Mouse (Mus musculus): ENCODE measurements at regions not wholly inside any gene's neighbourhood (a gene's known extent, or its start where the extent isn't known, plus 50 kb on each side); places are given as distances from the start of the nearest gene placed in this dataset.
A peak's percentile ranks its signal among the peaks of the same experiment; 100 is the strongest.

DNA sequence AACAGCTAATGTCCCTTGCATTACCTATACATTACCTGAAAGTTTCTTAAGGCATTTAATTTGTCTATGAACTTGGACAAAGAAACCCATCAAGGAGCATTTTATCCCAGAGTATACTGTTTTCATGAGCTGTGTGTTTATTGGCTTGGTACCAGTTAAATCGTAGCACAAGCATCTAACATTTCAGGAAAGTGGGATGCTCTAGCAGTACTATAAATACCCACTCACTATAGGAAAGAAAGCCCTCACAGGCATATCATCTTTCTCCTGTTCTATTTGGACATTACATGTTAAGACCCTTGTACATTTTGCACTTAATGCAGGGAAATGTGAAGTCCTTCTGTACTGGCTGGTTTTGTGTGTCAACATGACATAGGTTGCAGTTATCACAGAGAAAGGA lies 163.9 kb downstream of the Ptprc start:
- DNase-seq (ENCODE audit: low read depth) = no peak

DNA sequence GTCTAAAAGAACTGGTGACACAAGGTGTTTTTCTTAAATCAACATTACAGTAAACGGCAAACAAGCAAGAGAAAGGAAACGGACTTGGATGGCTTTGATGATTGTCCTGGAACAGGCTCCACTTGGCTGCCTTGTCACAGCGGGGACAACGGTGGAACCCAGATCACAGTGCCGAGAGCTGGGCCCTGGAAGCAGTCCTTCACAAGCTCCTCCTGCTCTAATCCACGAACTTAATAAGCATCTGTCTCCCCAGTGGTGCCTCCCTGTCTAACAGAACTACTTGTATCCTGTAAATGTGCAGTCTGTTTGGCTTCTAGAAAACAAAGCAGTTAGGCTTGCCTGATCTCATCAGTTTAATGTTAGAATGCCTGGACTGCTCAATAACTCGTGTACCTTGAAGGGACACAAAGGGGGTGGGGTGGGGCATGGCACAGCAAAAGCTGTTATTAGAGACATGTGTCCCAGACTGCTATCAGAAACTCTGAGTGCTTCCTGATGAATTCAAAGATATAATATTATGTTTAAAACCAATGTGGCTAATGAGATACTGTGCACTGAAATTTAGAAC lies 164.5 kb downstream of the Ptprc start:
- DNase-seq (ENCODE audit: low read depth) = no peak

DNA sequence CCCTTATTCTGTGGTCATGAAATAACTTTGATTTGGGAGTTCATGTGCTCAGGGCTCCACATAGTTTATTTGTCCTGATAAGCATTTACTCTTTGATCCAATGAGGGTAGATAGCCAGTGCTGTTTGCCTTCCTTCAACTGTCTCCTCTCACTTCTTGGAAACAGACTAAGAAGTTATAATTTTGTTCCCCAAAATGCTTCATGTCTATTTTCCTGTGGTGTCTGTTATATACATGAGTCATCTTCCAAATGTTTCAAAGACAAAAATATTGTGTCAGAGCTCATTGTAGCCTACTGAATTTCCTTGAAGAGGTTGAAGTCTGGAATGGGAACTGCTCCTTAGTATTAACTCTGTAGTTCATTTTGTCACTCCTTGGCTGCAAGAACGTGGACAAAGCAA lies 168.7 kb downstream of the Ptprc start:
- no peak for DNase-seq (ENCODE audit: low read depth)

- DNase-seq (ENCODE audit: low read depth) = no peak
Measured at GRCm38 (mm10) chr1:138004319-138004718, 171.2 kb downstream of the Ptprc start.

DNA sequence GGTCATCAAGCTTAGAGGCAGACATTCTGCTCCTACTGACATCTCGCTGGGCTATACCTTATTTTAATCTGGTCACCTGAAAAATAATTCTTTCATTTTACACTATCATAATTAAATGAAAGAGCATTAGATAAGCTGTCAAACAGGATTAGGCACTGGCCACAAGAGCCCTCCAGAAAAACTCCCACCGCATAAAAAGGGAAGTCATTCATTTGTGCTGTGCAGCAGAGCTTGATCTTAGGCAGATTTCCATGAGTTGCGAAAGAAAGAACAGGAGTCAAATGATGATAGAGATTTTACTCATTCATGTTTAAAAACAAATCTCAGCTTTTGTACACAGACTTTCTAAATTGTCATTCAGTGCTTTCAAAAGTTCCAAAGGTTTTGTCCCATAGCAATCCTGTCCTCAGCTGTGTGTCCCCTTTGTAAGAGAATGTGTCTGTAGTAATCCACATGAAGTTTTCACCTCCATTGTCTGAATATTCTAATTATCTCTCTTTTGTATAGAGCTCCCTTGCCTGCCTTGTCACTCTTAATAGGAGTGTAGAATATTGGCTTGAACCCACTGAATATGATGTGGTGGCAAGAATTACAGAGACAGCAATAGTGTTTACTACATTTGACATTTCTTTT lies 176.1 kb downstream of the Ptprc start:
- DNase-seq (ENCODE audit: low read depth) = no peak

DNA sequence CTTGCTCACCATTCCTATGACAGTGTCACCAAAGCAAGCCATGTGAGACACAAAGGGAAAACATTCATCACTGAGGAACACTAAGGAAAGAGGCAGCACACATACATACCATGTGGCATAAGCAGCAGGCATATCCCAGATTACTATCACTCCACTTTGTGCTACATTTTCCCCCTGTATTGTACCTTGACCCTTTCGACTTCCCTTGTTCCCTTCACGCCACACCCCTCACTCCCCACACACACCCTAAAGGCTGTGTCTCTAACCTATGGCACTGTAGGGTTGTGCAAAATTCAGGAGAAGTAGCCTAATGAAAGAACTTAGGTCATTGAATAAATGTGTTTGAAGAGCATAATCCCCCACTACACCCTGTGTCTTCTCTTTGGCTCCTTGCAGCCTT lies 179.5 kb downstream of the Ptprc start:
- no peak for DNase-seq (ENCODE audit: low read depth)

- no peak for DNase-seq (ENCODE audit: low read depth)
Measured at GRCm38 (mm10) chr1:137991936-137992335, 183.6 kb downstream of the Ptprc start.

DNA sequence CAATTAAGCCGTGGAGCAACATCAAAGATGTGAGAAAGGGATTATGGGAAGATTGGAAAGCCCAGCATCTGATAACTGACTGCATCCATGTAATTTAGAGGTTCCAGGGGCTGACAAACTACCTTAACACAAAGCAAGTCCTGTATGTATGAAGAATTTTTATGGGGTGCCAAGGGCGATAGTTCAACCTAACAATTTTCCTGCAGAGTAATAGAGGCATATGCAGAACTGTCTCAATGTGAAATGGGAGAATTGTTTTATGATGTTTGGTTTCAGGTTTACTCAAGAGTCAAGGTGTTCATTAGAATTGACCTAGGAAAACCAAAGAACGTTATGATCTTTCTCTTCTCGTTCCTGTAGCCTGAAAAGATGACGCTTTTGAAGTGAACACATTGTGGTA lies 184.1 kb downstream of the Ptprc start:
- no peak for DNase-seq (ENCODE audit: low read depth)

GRCm38 (mm10) chr1:137973406-137973805 lies 202.1 kb downstream of the Ptprc start:
- peak; percentile 6 for DNase-seq (ENCODE audit: low read depth)

DNA sequence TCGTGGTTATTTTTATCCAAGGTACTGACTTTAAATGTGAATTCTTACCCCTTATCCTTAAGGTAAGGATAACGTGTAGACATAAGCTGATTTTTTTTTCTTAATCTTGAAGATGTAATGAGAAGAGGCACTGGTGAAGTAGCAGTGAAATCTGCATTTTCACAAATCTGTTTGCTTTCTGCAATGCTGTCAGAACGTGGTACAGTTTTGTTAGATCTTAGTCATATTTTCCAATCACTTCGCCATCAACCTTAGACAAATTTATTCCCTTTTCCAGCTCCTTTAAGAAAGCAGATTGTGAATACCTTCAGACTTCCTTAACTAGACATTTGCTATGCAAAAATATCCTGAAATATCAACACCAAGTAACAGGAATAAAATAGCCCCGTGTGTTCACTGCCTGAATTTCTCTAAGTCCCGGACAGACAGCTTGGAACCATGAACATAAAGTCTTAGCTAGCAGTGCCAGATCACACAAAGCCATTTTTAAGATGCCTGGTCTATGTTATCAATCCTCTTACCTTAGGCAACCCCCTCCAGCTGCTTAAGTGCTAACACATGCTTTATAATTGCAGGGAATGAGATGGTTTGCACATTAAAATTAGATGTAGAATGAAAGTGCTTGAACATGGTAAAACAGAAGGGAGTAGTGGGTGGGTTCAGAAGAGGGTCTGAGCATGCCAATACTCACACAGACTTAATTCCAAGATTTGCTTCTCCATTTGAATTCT lies 202.7 kb downstream of the Ptprc start:
- no peak for DNase-seq (ENCODE audit: low read depth)

- DNase-seq (ENCODE audit: low read depth) = no peak
Measured at GRCm38 (mm10) chr1:137966151-137966836, 209.2 kb downstream of the Ptprc start.

DNA sequence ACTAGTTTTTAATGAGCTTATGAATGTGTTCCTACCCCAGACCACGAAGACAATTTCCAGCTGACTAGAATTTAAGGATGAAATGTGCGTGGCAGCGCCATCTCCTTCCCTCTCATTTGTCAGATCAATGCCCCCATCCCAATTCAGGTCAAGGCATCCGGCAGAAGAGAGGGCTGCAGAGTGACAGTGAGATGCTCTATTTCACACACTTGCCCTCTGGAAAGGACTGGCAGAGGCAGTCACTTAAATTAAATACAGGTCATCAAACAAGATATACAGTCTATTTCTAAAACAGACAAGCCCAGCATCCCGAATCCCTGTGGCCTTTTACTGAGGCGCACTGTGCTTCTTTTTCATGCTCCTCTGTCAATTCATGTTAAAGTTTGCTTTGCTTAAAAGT lies 211.9 kb downstream of the Ptprc start:
- DNase-seq (ENCODE audit: low read depth) = no peak

DNA sequence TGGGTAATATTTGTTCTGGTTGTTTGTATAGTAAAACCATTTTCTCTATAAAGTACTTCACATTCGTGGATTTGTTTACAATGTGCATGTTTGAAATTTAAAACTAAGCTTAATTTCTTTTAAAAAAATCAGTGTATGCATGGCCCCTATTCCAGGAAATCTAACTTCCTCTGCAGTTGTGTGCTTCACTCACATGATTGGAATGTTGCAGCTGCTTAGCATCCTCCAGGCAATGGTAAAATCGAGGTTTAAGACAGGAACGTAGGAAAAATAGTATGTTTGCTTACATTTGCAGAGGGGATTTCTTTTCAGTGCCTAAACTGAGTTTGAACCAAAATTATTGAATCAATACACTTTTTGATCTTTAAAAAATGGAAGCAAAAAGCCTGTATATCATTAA lies 217.5 kb downstream of the Ptprc start:
- DNase-seq (ENCODE audit: low read depth) = no peak

GRCm38 (mm10) chr1:137955993-137956392 lies 219.5 kb downstream of the Ptprc start:
- DNase-seq (ENCODE audit: low read depth) = no peak

DNA sequence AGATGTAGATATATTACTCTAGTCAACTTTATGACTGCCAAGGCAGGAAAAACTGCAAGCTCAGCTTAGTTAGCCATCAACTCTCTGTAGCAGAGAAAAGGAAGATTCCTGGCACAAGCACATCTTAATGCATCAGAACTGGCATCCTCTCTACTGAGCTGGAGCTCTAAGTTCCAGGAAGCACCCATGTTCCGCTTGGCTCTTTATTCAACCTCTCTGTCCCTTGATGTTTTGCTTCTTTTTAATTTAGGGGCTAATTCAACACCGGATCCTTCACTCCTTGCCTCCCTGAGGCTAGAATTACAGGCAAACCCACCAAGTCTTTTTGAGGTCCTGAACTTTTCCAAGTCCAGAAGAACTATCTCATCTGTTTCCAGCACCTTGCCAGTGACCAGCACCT lies 220.4 kb downstream of the Ptprc start:
- DNase-seq (ENCODE audit: low read depth) = no peak

GRCm38 (mm10) chr1:137953369-137953768 lies 222.1 kb downstream of the Ptprc start:
- DNase-seq (ENCODE audit: low read depth) = no peak

DNA sequence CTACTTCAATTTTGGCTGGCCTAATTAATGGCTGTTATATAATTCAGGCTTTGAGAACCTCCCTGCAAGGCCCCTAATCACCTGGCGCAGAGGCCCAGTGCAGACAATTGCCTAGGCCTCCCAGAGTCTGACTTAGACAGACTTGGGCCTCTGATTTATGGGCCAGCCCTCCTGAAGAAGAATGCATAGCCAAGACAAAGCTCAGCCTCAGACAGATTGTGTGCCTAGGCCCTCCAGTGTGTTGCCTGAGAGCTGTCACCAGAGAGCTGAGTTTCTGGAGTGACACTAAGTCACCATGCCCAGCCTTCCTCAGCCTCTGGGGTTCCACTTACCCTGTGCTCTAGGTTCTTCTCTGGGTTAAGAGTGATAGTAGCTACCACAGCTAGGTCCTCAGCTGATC lies 222.7 kb downstream of the Ptprc start:
- DNase-seq (ENCODE audit: low read depth) = no peak

DNA sequence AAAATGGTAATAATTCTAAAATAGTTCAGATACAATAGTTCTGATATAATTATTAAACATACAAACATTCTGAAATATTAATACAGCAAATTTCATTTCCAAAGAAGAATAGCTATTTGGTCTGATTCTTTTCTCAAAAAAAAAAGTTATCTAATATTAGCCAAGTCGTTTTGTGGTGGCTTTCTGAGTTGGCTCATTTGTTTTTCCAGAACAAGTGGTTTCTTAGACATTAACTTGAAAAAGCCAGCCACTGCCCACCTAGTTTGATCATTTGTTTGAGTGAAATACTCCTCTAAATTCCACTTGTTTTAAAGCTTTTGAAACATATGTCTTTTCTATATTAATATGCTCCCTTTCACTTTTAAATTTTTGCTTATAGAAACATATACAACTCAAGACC lies 227.6 kb downstream of the Ptprc start:
- no peak for DNase-seq (ENCODE audit: low read depth)

DNA sequence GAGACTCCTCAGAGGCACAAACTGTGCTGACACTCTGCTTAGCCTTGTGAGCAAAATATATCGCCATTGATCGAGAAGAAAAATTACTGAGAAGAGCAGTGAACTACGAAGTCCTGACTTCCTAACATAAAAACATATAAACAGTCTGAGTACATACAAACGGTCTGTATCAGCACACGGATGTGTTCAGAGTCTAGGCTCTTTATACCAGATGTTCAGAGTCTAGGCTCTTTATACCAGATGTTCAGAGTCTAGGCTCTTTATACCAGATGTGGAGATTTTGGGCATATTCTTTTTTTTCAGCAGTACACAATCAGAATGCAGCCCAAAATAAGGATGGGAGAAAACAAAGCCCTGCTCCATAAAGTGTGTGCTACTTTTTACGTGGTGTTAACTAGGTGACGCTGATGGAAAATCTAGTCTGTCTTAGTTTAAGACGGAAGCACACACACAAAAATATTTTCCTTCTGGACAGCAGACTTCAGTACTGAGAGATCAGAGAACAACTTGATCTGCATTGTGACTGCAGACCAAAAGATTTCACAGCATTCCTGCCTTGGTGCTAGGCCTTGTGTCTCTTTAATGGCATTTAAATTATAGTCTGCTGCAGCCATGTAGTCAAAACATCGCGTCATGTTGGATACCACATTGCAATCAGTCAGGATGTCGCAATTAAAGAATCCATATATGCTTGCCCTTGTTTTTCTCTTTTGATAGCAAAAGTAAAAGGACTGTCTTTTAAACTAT lies 233.6 kb downstream of the Ptprc start:
- peak; percentile 32 for DNase-seq (ENCODE audit: low read depth)

GRCm38 (mm10) chr1:137935746-137936145 lies 239.8 kb downstream of the Ptprc start:
- DNase-seq (ENCODE audit: low read depth) = peak; percentile 45

DNA sequence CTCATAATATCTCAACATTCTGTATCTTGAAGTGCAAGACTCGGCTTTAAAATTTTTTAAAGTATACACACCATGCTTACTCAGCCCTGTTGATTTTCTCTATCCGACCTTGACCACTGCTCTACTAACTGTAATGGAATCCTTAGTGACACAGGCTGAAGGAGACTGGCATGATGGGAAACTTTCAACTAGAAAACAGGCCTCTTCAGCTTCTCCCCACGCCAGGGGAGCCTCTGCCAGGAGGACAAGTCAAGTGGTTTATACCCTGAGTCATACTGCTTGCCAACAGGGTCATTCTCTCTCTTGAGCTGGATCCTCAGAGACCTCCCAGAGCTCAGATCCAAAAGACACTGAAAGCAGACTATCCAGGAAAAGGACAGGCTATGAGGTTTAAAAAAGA lies 245.7 kb downstream of the Ptprc start:
- DNase-seq (ENCODE audit: low read depth) = peak; percentile 45

GRCm38 (mm10) chr1:137928522-137928921 lies 247.0 kb downstream of the Ptprc start:
- DNase-seq (ENCODE audit: low read depth) = no peak
